Mouse (Mus musculus): ENCODE results near the gene Trpm1.

The Trpm1 gene

DNA sequence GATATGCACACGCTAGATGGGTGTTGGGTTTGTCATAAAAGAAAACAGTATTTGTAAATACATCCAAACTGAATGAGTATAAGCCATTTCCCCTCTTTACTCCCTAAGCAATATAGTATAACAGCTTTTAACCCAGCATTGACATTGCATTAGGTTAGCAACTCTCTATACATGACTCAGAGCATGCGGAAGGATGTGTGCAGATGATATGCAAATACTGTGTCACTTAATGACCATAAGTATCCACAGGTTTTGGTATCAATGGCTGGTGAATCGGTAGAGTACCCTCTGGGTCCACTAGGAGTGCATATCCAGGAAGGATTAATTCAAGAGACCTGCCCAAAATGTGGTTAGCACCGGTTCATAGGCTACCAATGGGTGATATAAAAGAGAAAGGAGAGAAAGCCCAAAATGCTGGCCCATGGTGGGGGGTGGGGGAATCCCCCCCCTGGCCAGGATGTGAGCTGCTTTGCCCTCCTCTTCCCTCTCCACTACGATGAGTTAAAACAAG is 80.7 kb downstream of the Trpm1 start:
- no peak for DNase-seq (ENCODE audit: low spot score in 2 of 2)

DNA sequence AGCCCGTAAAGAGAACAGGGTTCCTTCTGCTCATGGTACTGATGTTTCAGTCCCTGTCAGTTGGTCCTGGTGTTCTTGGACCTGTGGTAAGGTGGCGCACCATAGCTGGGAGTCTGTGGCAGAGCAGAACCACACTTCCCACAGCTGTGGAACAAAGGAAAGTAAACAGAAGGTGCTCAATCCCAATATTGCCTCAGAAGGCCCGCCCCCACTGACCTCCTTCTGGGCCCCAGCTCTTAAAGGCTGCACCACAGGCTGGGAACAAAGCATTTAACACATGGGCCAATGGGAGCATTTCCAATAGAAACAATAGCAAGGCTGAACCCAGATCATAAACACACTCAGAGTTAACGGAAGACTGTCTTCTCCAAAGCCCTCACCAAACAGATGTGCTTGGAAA is 82.9 kb downstream of the Trpm1 start:
- no peak for DNase-seq (ENCODE audit: low spot score in 2 of 2)

DNA sequence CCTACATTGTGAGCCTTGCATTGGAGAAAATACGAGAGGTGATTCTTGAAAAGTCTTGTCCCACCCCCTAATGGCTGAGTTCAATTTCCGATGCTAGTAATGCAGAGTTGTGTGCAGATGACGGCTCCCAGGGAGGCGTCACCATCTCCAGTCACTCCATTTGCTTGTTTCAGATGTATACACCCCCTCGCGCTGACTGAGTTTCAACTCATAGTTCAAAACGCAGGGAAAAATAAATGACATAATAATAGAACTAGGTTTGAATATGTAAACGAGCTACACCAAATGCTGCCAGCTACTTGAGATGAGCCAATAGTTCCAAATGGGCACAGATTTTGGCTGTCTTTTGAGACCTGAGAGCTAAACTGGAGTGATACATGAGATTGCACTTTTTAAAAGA is 84.1 kb downstream of the Trpm1 start:
- DNase-seq (ENCODE audit: low spot score in 2 of 2): no peak

DNA sequence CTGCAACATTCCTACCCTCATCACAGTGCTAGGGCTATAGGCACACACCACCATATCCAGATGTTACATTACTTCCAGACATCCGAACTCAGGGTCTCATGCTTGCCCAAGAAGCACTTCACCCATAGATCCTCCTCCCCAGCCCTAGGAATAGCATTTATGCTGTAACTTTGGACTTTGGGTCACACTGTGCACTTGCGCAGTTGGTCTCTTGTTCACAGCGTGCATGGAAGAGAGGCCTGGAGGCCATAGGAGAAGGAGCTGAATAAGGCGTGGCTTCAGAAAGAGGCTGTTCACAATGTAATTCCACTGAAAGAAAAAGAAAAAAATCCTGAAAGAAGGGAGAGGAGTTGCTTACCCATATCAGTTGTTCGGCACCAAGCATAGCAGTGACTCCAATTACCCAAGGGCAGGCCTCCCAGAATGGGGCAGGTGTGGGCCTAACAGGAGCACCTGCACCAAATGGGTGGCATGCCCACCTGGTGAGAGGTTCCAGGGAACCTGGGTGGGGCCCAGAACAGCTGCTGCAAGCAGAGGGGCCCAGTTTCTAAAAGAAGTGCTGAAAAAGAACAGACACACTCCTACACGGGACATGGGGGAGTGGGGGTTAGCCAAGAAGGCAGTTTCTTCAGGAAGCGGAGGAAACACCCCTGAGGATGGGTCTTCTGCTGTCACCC is 84.9 kb downstream of the Trpm1 start:
- no peak for DNase-seq (ENCODE audit: low spot score in 2 of 2)

DNA sequence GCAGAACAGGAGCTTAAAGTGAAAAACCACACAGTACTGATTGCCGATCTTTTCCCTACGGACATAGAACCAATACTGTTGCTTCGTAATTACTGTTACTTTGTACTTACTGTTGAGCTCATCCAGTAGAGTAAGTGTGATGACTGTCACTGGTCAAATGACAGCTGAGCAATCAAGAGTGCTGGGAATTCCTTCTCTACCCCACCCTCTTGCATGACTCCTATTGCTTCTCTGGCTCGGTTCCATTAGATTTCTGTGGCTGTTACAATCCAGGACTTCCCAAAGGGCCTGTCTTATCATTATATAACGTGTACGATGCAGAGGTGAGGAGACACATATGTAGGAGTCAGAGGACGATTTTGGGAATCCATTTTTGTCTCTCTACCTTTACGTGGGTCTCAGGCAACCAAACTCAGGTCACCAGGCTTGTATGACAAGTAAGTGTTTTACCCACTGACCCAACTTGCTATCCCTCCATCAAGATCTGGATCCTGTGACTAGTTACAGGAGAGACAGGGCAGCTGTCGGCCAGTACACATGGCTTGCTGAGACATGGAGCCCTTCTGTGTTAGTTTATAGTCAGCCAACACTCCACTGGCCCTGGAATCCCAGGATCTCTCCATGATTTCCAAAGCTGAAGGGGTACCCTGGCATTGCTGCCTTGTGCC is 85.6 kb downstream of the Trpm1 start:
- no peak for DNase-seq (ENCODE audit: low spot score in 2 of 2)

DNA sequence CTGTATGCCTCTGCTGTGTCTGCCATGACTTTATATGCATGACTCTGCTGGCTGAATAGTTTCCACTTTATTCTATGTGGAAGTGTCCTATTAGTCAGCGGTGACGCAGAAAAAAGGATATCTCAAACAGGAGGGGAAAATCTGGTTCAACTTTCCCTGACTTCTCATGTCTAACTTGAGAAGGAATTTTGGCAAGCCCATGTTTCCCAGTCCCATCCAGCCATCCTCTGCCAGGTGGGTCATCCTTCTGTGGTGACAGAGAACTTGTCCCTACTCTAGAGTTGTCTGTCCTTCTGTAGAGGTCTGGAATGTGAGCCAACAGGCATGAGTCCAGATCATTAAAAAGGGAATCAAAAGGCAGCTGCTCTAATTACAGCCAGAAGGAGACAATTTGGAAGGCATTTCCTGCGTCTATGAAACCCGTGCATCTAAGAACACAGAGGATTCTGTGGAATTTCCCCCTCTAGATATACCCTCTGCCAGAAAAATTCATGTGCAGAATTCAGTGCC is 86.2 kb downstream of the Trpm1 start:
- no peak for DNase-seq (ENCODE audit: low spot score in 2 of 2)

DNA sequence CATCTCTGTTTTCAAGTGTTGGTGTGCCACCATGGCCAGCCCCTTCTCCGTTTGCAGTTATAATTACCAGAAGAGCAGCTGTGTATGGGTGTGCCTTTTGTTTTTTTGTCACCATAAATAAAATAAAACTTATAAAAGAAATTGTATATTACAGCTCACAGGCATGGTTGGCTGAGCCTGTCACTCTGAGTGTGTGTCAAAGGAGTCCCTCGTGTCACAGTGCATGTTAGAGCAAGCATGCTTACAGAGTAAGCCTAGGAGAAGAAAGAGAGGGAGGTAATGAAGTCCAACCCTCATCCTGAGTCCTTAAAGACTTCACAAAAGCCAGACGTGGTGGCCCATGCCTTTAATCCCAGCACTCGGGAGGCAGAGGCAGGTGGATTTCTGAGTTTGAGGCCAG is 88.8 kb downstream of the Trpm1 start:
- no peak for DNase-seq (ENCODE audit: low spot score in 2 of 2)

DNA sequence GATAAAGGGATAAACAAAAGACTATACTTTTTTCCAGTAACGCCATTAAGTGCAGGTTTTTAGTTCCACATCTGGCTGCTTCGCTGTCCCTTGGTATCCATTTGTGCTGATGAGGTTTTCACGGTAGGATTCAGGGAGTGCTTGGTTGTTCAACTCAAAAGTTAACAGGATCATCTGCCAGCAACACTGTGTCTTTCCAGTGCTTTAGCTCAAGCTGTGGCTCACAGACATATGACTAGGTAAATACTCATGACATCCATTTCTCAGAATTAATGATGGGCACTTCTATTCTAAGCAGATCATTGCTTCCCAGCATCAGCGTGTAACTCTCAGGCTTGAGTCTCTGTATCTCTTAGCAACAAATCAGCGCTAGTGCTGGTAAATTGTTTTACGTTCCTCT is 90.7 kb downstream of the Trpm1 start:
- DNase-seq (ENCODE audit: low spot score in 2 of 2): no peak

DNA sequence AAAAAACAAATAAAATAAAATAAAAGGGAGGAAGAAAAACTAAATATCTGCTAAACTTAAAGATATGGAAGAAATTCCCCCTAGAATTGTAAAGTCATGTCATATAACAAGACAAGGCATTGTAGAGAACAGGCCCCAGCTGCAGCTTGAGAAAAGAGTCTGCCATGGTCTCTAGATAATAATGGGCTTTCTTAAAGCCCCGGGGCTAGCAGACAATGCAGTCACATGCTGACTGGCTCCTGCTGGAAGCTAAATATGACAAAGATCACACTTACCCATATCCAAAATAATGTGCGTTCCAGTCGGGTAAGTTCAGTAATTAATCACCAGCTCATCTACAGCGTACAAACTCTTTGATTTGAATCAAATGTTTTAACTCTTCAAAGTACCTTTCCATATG is 93.1 kb downstream of the Trpm1 start:
- DNase-seq (ENCODE audit: low spot score in 2 of 2): no peak

DNA sequence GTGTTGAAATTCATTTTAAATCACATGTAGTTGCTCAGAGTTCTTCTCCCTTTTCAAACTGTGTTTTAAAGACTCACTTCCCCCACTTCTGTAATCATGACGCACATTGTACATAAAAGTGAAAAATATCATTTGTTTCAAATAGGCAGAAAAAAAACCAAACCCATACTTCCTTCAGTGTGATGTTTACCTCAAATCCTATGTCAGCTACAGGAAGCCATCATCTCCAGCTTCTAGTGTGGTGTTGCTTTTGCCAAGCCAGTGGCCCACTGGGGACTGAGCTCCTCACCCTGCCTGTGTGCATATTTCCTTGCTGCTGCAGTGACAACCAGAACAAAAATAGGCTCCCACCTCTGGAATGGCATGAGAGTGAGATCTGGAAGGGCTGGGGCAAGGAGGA is 94.7 kb downstream of the Trpm1 start:
- no peak for DNase-seq (ENCODE audit: low spot score in 2 of 2)

DNA sequence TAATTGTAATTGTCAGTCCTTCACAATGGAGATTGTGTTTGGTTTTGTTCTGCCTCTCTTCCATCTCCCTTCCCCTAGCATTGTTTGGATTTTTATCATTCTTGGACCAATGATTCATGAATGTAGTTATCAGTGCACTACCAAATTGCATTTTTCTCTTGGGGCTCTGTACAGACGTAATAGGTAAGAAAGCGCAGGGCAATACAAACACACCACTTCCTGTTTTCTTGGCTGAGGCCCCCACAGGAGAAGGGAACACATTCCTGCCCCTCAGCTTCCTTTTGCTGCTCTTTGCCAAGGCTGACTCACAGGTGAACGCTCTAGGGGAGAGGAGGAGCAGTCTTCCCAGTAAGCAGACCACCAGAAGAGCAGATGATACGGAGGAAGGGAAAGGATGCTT is 96.1 kb downstream of the Trpm1 start:
- no peak for DNase-seq (ENCODE audit: low spot score in 2 of 2)

DNA sequence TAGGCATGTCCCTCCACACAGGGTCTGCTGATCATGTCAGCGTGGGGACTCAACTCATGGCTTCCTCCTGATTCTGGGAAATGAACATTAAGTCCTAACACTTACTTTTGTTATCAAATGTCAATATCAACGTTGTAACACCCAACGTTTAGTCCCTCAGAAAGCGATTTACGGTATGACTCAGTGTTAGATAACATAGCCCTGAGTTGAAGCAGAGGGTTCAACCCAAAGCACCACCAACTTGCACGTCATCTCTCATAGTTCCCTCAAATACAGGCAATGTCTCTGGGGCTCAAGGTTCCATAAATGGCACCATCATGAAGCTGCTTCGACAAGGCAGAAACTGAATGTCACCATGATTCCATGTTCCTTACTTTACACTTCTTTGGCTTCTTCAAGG is 96.8 kb downstream of the Trpm1 start:
- no peak for DNase-seq (ENCODE audit: low spot score in 2 of 2)

DNA sequence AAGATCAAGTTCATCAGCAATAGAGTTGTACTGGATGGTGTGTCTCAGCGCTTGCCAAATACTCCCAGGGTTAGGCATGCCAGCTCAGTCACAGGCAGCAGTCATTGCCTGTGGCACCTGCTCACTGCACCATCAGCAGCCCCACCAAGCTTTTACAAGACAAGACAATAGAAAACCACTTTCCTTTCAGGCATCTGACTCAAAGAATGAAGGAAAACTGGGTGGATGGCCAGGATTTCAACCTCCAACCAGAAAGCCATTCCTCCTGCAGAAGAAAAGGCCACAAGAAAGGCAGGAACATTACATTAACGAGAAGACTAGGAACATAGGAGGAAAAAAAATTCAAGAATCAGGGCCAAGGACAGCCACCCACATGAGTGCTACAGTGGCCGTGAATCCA is 100.1 kb downstream of the Trpm1 start:
- no peak for DNase-seq (ENCODE audit: low spot score in 2 of 2)

DNA sequence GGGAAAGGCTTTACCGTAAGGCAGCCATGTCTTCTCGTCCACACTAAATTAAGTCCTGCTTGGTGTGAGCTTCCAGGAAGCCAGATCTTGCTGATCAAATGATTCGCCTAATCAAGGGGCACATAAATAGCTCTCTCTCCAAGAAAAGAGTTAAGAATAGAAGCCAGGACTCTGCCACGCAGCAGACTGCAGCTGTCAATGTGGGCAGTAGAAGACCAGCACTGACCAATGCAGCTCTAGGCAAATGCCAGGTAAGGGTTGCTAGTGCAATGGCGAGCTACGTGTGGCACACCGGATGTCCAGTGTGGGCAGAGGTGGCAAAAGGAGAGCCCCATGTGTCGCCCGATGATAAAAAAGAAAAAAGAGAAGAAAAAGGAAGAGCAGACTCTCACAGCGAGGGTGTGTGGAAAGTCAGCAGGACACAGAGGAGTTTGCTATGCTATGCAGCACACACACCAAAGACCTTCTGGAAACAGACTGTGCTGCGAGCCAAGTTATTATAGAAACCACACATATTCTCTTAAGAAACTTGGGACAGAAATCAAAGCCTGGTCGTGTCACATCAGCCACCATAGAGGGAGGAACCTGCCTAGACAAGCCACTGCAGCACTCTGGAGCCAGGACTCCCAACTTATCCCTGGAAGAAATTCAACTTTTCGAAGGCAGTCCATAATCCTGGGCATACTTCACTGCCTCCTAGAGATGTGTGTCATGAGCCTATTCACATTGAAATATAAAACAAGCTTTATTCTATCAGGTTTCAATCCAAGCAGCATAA is 112.1 kb downstream of the Trpm1 start:
- no peak for DNase-seq (ENCODE audit: low spot score in 2 of 2)

DNA sequence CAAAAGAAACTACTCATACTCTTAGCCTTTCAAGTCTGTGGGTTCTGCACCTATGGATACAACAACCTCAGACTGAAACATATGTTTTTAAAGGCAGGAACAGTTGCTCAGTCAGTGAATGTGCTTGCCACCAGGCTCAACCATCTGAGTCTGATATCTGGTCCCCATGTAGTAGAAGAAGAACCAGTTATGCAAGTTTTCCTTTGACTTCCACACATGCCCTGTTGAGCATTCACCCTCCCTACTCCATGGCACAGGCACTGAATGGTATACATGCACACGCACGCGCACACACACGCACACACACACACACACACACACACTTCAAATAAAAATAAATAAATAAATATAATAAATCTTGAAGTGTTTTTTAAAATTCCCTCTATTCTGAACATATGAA is 113.0 kb downstream of the Trpm1 start:
- DNase-seq (ENCODE audit: low spot score in 2 of 2): no peak

DNA sequence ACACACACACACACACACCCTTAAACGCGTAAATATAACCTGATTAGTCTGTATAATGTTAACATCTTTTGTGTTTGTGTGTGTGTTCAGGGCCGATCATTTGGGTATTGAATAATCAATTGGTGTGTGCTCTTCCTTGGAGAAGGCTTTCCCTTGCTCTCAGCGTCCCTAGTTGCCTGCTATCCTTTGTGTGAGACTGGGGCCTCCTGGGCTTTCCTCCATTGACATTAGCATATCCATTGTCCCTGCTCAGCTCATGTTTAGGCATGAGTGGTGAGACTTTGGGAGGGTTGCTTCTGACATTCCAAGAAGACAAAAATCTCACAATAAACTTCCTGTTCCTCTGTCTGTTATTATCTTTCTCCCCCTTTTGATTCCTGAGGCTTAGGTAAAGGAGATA is 118.3 kb downstream of the Trpm1 start:
- no peak for DNase-seq (ENCODE audit: low spot score in 2 of 2)

DNA sequence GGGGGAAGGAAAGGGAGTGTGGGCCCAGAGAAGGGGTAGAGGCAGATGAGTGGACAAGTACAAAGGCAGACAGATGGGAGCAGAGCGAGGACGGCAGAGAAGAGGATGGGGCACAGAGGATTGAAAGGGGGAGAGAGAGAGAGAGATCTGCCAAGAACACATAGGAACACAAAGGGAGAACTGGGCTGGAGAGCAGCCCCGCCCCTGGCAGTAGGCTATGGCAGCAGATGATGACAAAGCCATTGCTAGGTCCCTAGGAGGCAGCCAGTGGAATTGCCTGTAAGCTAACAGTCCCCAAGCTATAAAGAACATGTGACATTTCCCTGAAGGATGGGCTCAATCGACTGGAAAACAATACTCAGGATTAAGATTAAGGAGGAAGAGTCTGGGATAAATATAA is 121.9 kb downstream of the Trpm1 start:
- no peak for DNase-seq (ENCODE audit: low spot score in 2 of 2)

DNA sequence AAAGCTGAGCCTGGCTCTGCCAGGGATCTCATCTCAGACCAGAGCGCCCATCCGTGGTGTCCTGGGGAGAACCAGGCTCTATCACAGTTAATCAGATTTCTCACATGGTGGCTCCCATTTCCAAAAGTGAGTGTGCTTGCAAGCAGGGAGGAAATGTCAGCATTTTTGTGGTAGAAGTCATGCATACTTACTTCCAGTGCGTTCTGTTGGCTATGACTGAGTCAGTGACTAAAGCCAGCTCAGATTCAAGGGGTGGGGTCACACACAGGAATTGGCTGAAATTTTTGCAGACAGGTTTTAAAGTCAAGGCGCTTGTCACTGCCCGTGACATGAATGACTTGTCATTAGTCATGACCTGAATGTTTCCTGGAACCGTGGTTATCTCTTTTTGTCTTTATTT is 123.3 kb downstream of the Trpm1 start:
- no peak for DNase-seq (ENCODE audit: low spot score in 2 of 2)

DNA sequence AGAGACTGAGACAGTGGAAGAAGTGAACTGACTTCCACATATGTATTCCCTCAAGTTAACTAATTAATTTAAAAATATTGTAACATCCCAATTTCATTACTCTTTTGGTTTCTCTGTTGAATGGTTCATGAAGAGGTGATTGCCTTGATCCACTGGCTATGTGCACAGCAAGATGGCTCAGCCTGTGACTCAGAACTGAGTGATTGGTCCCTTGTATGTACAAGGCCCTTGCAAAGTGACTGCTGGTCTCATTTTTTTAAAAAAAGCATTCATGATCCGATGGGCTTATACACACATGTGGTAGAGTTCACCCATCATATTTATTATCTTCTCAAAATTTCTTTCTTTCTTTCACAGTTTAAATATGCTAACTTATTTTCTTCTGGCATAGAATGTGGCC is 124.9 kb downstream of the Trpm1 start:
- DNase-seq (ENCODE audit: low spot score in 2 of 2): no peak

DNA sequence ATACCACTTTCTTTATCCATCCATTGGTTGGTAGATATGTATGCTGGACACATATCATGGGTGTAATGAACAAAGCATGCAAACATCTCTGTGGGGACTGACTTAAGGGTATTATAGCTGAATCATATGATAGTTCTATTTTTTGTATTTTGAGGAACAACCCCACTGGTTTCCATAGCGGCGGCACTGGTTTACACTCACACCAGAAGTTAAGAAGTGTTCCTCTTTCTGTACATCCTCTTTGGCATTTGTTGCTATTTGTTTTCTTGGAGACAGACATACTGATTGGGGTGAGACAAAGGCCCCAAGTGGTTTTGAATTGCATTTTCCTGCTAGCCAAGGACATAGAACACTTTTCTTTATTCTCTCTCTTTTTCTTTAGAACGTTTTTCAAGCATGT is 125.9 kb downstream of the Trpm1 start:
- DNase-seq (ENCODE audit: low spot score in 2 of 2): no peak

DNA sequence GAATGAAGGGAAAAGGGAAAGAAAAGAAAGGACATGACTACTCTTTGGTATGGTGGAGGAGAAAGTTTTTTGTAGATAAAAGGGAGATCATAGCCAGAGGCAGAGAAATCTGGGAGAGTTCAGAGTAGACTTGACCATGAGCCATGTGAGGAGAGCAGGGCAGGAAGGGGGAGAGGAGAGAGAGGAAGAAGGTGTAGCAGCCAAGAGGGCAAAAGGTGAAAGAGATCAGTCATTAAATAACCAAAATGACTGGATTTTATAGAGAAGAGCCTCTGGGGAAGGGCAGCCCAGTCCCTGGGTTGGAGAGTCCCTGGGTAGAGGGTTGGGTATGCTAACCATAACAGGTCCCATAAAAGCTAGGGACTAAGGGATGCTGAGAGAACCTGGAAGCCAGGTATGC is 132.9 kb downstream of the Trpm1 start:
- no peak for DNase-seq (ENCODE audit: low spot score in 2 of 2)

DNA sequence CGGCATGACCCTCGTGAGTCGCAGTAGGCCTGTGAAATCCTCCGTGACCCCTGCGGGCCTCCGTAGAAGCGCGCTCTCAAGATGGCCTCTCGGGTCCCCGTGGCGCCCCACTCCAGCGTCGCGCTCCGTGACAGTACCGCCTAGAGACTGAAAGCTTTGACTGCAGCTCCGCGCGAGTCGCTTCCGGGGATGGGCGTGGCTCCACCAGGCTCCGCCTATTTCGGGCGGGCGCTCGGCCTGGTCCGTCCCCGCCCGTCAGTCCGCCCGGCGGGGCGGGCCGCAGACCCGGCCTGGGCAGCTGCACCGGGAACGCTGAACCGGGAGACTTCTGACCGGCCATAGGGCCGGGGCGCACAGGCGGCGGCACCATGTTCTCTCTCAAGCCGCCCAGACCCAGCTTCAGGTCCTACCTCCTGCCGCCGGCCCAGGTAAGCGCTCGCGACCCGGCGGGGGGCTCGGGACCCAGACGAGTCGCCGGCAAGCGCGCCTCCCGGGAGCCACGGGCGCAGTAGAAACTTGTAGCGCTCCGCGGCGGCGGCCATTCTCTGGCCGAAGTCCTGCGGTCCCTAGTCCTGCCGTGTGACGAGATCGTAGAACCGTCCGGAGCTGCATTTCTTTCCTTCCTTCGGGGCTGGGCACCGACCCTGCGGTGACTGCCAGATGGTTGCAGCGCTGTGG is 133.9 kb downstream of the Trpm1 start, which contains the start of gene Mtmr10:
Gene Mtmr10, plus strand, starts transcription at position 240 of the 678 bp plus-strand sequence.
- peak; percentile 95 to 97 for DNase-seq (ENCODE audit: low spot score in 2 of 2)

Data from spleen, postnatal 10 days (tissue).